Mouse (Mus musculus) ovary, adult 18-20 months (tissue): ENCODE data around the gene Mapk14.
"Not testable (repeated sequence)": the region's sequence is repeated elsewhere in the genome, so short reads cannot be mapped to it uniquely, and the experiment has no call there.

Experiments
- DNase-seq: peaks from one replicate; pipeline ENCODE4 v3.0.0; 2022; ENCODE audit warnings: low spot score, mixed read lengths

Mapk14 gene

DNA sequence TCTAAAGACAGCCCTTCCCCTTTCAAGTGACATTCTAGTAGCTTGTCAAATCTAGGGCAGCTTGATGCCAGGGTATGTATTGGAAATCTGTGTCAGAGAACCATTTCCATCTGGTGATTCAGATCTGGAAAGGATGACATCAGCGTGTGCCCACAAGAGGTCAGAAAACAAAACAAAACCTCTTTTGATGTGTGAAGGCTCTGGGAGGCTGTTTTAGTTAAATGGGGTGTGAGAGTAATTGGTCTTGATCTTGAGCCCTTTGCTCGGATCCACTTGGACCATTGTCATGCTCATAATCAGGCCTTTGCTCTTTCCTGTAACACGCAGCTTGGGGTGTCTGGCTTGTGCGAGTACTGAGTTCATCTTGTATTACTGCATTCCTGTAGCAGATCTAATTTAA is 7.1 kb downstream of the Mapk14 start:
- no peak for DNase-seq

DNA sequence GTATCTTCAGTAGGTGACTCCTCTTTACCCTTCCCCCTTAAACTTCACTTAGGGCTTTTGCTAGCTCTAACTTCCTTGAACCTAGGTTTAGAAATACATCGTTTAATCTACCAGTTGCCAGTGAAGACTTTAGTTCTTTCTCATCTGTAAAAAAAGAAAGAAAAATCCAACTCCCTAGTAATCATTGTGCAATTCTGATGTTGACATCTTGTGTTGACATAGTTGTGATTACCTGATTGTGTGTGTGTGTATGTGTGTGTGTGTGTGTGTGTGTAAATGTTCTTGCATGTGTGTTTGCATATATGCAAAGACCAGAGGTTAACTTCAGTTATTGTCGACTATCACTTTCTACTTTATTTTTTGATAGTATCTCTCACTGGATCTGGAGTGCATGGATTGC is 7.5 kb downstream of the Mapk14 start:
- DNase-seq, result no peak

DNA sequence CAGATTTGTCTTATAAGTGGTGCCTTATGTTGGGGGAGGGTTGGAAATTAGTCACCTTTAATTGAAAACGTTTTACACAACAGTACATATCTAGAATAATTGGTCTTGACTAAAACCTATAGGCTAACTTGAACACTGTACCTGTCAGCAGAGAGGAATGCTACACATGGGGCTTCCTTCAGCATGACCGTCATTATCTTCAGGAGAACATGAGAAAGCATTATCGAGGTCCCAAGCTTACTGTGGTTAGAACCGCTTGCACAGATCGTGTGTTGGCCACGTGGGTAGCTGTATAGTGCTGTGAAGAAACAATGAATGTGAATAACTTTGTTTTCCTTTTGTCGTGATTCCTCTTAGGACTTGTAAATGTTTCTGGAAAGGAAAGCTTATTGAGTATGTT is 8.7 kb downstream of the Mapk14 start:
- no peak for DNase-seq

DNA sequence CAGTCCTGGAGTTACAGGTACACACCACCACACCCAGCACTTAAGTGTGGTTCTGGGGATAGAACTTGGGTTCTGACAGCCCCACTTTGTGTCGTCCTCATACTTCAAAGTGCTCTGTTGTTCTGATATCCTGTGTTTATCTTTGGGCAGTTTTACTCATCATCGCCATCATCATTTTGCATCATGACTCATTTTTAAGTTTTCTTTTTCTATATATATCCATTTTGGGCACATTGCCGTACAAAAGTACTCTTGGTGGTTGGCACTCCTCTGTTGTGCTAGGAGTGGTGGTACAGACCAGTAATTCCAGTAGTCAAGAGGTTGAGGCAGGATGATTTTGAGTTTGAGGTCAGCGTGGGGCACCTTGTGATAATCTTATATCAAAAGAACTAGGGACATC is 10.0 kb downstream of the Mapk14 start:
- DNase-seq, result no peak

DNA sequence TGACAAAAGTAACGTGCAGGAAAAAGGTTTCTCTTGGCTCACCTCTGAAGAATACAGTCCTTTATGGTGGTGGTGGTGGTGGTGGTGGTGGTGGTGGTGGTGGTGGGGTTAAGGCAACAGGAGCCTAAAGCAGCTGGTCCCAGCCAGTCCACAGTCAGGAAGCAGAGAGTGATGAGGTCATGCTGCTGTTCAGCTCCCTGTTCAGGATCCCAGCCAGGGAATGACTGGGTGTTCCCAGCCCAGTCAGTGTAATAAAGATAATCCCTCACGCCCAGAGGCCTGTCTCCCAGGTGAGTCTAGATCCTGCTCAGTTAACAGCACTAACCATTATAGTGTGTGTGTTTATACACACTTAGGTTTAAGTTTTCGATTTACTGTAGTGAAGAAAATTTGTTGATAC is 10.6 kb downstream of the Mapk14 start:
- no peak for DNase-seq

DNA sequence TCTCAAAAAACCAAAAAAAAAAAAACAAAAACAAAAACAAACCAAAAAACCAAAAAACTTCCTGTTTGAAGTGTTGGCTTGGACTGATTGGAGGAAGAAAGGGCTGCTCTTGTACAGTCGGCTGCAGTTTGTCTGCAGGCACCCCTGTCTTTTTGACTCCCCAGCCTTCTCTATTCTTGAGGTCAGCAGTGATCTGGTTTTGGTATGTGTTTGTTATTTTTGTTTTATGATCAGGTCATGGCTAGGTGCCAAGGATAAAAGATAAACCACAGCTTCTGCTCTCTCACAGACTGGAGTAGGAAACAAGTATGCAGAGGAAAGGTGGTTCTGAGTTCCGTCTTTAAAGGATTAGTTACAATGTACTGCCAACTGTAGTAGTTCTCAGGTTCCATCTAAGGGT is 11.5 kb downstream of the Mapk14 start:
- no peak for DNase-seq

DNA sequence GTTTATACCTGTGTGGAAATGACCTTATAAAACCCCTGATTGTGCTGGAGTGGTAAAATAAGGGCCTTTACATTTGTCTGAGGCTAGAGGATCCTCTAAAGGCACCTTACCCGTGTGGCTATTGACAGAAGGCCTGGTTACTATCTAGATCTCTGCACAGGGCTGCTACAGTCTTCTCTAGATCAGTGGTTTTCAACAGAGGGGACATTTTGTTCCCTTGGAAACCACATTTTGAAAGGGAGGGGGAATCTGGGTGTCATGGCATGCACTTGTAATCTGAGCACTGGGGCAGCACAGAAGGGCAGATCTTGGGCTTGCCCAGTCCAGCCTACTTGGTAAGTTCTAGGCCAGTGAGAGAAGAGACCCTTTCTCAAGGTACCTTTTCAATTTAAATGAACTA is 15.6 kb downstream of the Mapk14 start:
- no peak for DNase-seq

DNA sequence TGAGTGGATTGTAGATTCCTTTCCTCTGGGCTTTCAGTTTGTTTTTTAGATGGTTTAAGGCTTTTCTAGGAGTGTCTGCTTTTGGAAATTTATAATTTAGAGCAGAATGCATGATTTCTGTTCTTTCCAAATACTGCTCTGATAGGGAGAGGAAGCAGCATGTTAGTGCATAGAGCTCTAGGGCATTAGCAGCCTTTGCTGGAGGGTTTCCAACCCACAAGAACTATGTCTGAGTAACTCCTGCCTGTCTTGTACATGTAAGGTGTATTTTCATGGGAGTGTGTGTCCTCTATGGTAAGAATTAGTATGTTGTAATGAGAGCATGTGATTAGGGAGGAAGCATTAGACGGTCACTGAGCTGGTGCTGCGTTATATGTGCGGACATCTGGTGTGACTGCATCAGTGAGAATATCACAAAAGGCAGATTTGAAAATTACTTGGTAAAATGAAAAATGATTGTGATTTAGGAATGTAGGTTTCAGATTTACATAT is 16.1 kb downstream of the Mapk14 start:
- no peak for DNase-seq

DNA sequence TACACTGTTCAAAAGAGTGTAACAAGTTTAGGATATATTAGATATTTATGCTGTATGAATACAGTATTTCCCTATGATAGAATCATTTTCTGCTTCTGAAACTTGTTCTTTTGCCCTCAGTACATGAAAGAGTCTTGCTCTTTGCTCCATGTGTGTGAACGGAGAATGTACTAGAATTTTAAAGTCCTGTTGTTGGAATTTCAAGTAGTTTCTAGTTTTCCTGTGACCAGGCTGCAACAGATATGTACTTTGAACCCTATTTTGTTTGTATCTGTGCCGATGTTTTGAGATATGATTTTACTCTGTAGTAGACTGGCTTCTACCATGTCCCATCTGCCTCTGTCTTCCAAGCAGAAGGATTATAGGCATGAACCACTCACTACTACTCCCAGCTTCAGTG is 16.7 kb downstream of the Mapk14 start:
- no peak for DNase-seq

DNA sequence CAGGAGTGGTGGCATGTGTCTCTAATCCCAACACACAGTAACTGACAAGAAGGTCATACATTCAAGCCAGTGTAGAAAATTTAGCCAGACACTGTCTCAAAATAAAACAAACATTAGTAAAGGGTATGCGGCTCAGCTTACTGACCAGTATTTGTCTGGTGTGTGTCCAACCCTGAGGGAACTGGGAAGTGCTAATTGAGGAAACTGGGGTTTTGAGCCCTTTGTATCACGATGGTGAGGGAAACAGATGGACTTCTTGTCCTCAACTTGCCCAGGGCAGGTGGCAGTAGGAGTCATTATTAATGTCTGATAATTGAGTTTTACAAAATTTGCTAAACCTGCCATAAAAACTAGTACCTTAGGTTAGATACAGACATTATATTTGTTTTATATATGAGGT is 17.9 kb downstream of the Mapk14 start:
- no peak for DNase-seq

DNA sequence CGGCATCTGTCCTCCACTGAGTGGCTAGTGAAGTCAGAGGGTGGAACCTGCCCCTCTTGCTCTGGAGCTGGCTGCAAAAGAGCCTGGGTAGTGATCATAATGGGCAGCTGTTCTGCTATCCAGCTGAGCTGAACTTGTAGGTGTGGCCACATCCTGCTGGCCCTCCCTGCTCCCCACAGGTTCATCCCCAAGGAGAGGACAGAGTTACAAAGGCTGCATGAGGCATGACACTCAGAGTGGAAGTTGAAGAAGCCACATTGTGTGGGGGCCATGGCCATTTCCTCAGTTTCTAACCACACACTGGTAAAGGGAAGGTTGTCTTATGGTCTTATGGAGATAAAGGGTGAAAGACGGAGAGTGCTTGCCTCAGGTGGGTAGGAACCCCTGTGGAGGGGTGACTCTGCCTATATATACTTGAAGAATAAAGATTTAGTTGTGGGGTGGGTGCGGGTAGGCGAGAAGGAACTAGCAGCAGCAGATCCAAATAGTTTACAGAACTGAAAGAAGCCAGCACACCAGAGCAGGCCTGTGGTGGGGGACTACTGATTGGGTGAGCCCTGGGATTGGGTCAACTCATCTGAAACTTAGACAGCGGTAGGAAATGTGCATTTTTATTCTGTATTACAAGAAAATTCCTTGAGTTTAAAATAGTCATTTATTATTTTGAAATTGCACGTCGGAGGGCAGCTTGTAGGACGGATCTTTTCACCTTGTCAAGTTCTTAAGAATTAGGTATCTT is 18.6 kb downstream of the Mapk14 start:
- no peak for DNase-seq

DNA sequence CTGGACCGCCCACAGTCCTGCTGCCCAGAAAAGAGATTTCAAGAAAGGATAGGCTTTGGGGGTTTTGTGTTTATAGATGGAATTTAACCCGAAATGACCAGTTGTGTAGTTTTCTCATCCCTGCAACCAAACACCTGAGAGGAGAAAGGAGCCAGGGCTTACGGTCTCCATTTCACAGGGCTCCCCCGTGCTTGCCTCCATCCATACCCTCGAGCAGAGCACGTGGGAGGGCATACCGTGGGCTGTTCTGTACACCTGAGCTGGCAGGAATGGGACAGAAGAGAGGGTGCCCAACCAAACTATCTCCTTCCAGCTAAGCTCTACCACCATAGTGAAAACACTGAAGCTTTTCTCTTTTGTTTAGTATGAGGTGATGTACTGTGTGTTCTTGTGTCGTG is 19.2 kb downstream of the Mapk14 start:
- no peak for DNase-seq

DNA sequence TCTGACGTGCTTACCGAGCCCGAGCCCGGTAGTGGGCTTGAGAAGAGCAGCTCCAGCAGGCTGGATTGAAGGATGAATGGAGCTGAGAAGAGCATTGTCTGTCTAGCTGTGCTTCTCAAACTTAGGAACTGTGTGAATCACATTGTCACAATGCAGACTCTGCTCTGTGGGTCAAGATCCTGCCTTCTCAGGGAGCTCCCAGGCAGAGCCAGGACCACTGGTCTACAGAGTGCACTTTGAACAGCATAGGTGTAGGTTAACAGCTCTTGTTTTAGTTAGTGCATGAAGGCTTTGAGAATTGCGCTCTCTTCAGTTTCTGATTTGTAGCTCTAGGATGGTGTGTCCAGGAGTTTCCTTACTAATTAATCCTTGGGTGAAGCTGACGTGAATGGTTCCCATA is 20.1 kb downstream of the Mapk14 start:
- DNase-seq, result no peak

DNA sequence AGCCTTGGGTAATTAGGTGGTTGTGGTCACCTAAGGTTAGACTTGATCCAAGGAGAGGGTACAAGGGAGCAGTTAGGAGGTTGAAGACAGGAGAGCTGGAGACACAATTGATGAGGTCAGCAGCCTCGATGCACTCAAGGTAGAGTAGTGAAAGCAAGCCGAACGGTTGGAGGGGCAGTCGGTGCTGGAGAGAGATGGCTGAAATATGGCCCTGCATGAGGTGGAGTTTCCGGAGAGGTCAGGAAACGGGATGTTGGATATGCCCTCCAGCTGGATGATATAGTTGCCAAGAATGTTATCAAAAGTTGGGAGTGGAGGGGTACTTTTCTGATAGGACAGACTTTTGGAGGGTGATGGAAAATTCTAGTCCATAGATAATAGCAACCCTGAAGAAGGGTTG is 21.2 kb downstream of the Mapk14 start:
- DNase-seq, result no peak

DNA sequence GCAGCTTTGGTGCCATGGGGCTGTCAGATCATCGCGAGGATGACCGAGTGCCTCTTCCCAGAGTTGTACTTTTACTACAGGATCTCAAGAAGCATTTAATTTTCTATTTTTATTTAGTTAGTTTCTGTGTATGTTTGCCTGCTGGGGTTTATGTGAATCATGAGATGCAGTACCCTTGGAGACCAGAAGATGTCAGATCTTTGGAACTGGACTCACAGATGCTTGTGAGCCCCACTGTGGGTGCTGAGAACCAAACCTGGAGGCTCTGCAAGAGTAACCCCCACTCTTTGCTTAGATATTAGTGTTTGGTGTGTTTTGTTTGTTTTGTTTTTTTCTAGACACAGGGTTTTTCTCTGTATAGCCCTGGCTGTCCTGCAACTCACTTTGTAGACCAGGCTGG is 22.9 kb downstream of the Mapk14 start:
- DNase-seq, result no peak

DNA sequence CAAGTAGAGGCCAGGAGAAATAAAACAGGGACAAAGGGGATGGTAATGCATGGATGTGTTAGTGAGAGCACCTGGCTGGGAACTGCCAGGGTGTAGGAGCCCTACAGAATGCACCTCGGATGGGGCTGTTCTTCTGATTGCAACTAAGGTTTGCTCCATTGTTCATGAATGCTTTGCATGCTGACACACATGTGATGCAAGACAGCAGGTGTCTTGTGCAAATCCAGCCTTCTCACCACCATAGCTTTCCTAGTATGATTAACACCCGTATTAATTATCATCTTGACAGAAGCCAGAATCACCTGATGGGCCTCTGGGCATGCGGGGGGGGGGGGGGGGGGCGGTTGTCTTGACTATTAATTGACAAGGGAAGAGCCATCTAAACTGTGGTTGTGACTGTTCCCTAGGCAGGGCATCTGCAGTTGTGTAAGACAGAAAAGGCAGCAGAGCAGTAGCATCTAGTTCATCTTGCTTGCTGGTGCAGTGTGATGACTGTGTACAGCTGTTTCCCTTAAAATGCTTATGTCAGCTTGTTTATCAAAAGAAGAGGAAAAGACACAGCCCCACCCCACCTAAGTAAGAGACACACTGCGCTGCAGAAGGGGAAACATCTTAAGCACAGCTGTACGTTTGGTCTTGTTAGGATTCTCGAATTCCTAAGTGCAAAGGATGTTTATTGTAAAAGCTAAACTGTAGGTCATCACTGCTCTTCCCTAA is 24.9 kb downstream of the Mapk14 start:
- no peak for DNase-seq

DNA sequence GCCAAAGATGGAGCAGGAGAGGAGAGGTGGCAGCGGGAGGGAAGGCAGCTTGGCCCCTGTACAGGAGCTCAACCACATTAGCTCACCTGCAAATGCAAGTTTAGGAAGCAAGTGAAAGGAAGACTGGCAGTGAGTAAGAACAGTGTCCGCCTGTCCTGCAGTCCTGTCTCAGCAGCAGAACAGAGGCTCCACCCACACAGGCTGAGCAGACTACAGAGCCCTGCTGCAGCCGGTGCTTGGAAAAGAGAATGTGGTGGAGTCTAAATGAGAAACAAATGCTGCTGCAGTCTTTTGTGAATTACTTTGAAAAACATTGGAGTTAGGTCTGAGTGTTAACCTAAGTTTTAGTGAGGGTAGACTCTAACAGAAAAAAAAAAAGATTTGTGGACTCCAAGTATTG is 26.4 kb downstream of the Mapk14 start:
- DNase-seq, result no peak

DNA sequence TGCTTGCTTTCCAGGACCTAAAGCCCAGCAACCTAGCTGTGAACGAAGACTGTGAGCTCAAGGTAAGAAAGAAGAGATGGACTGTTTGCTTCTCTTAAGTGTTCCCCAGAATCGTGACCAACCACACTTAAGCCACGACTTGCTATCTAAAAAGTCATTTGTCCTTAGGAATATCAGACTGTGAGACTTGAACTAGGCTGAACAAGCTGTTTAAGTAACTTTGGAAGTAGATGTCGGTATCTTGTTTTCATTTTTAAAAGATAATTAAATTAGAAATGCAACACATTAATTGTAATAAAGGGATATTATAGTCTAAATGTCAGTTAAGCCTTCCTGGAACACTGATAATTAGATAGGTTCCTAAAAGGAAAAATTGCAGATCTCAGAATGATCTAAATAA is 34.7 kb downstream of the Mapk14 start, which contains the start of gene AC170998.1:
Gene AC170998.1, plus strand, starts transcription at position 301 of the 400 bp plus-strand sequence.
- DNase-seq, result no peak

DNA sequence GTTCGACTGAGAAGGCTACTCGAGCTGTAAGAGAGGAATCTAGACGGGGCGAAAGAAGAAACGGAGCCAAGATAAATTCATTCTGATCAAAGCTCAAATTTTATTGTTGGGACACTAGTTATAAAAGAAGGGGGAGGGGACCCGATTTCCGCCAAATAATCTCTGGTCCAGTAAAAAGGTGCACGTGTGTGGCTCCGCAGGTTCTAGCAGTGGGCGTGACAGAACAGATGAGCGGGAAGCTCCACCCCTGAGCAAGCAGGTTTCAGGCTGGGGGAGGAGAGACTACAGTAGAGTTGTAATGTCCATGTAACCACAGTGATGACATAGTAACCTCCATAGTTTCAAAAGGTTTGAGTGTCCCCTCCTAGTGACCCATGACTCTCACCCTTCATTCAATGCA is 36.4 kb downstream of the Mapk14 start:
- DNase-seq, result not testable (repeated sequence)

DNA sequence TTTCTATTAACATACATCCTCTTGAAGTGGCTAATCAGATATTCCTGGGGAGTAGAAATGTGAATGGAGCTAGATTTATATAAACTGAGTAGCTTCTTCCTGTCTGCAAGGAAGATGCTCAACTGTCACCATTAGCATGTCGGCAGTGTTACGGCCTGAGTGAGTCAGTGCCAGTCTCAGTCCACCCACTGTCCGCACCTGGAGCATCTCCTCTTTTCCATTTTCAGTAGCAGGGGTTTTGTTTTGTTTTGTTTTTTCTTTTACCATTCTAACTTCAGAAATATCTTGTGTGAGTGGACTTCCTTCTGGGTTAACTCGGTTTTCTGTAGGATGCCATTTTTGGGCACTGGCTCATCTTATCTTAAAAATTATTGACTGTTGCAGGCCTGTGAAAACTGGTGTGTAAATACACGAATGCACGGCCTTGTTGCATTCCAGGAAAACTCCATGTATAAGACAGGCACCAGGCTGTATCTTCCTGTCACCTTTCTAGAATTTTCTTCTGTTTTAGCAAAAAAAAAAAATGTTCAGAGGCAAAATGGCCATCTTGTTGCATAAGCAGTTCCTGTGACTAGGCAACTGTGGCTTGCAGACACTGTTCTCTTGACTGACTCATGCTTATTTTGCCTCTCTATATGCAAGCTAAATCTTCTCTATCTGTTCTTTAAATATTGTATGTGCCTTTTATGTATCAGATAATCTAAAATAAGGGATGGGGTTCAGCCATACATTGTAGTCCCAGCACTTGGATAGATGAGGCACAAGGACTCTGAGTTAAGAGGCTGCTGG is 44.4 kb downstream of the Mapk14 start:
- DNase-seq, result no peak

DNA sequence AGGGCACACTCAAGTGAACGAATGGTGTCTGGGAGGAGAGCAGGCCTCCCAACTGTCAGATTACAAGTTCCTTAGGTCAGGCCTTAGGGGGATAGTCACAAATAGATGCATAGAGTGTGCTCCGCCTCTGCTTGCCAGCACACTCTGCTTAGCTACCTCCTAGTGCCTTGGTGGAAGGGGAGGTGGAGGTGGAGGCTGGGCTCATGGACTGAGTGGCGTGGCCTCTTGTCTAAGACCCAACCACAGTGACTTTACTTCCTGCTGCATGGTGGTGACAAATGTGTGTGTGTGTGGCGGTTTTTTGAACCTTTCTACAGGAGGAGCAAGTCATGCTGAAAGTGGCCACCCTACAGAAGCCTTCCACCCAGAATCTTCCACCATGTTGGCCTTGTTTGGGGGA is 45.4 kb downstream of the Mapk14 start:
- no peak for DNase-seq

DNA sequence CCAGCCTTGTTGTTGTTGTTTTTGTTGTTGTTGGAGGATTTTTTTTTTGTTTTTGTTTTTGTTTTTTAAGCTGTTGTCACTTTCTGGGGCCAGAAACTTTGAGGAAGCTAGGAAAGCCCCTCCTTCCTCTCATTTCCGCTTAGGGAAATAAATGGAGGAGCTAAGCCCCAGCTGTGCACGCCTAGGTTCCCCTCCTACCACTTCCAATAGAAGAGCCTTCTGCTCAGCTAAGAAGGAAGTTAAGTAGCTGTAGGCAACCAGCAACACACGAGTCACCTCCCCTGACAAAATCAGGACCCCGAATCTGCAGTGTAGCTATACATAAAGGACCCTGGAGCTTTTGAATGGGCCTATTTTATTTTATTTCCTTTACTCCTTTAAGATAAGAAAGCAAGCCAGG is 46.8 kb downstream of the Mapk14 start:
- no peak for DNase-seq

DNA sequence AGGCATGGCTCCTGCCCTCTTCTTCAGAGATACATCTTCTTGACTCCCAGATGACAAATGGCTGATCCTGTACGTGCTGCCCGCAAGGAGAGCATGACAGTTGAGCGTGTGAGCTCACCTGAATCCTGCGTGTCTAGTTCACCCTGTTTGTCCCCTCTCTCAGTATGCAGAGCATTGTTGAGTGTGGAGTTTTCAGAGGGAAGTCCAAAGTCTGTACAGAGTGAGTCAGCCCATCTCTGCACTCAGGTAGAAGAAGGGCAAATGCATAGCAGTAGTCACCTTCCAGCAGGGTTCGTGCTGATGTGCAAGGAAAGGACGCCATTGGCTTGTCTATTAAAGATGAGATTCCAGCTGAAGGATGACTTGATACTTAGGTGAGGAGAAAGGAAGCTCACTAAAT is 48.1 kb downstream of the Mapk14 start:
- DNase-seq, result no peak
